Mouse (Mus musculus) forebrain, embryonic 15.5 days (tissue): Measurements from ENCODE around the gene Mta1. TPM values are rescaled to one million over a fixed set of nuclear protein-coding genes. Genes with fewer than 3 reads are reported as not detected.

Source experiments
- ATAC-seq: fragments of 200-750 bp; cut with Nextera tagmentation; replicated peaks from 2 replicates; pipeline ENCODE4 v1.8.0; 2017; ENCODE audit warnings: mild to moderate bottlenecking, moderate TSS enrichment, moderate library complexity
- H3K27ac ChIP-seq: fragments of 300-500 bp; sonication (generic); replicated peaks from 2 replicates; pipeline ENCODE4 v1.5.1; 2015; ENCODE audit warnings: mild to moderate bottlenecking, inconsistent platforms
- H3K27me3 ChIP-seq: fragments of 300-500 bp; sonication (generic); 2 replicates; pipeline ENCODE4 v1.6.1; 2015; ENCODE audit warnings: inconsistent platforms
- H3K36me3 ChIP-seq: fragments of 300-500 bp; sonication (generic); 2 replicates; pipeline ENCODE4 v1.6.1; 2015; ENCODE audit warnings: mild to moderate bottlenecking, inconsistent platforms
- H3K4me1 ChIP-seq: fragments of 300-500 bp; sonication (generic); 2 replicates; pipeline ENCODE4 v1.6.1; 2015; ENCODE audit warnings: inconsistent platforms
- H3K4me2 ChIP-seq: fragments of 300-500 bp; sonication (generic); replicated peaks from 2 replicates; pipeline ENCODE4 v1.6.1; 2015; ENCODE audit warnings: mild to moderate bottlenecking, inconsistent platforms
- H3K4me3 ChIP-seq: fragments of 300-500 bp; sonication (generic); 2 replicates; pipeline ENCODE4 v1.5.1; 2015; ENCODE audit warnings: mild to moderate bottlenecking, inconsistent platforms
- H3K9ac ChIP-seq: fragments of 300-500 bp; sonication (generic); replicated peaks from 2 replicates; pipeline ENCODE4 v1.6.1; 2015; ENCODE audit warnings: mild to moderate bottlenecking, inconsistent platforms
- H3K9me3 ChIP-seq: fragments of 300-500 bp; sonication (generic); 2 replicates; pipeline ENCODE4 v1.6.1; 2016; ENCODE audit warnings: inconsistent platforms
- WGBS: fragments of 180-500 bp; shearing (Covaris S2); methylation state at CpG from one replicate; pipeline ENCODE4 v1.1.7; 2015; ENCODE audit warnings: mixed read lengths; 5-methylcytosine and 5-hydroxymethylcytosine counted together
- polyA plus RNA-seq: library from polyadenylated mRNA; unstranded; fragments of >200 nt; fragmentation: Nextera tagmentation; extraction: Ambion mirVana; gene quantifications from 2 replicates; pipeline ENCODE4 v1.2.1, GENCODE M21; 2015

Gene Mta1
- polyA plus RNA-seq, 1 experiment from 2014 or later: 15.2 TPM

- peak; percentile 78 for ATAC-seq
- no peak overlapping the region for H3K4me3 ChIP-seq
- peaks cover 69% of the 10 kb centered on the region for H3K36me3 ChIP-seq
- H3K9me3 ChIP-seq: no peaks in the 10 kb centered on the region
- no peak overlapping the region for H3K4me2 ChIP-seq
- 87% methylated on average over 20 of the region's 20 CpGs for WGBS
- no peak overlapping the region for H3K9ac ChIP-seq
- no peaks in the 10 kb centered on the region for H3K27me3 ChIP-seq
- H3K27ac ChIP-seq: no peak overlapping the region
- no peaks in the 10 kb centered on the region for H3K4me1 ChIP-seq
These were observed 21.7 kb downstream of the Mta1 start for GRCm38 (mm10) chr12:113119516-113120410.

GRCm38 (mm10) chr12:113124726-113125125 is 26.6 kb downstream of the Mta1 start:
- H3K27ac ChIP-seq: no peak overlapping the region
- no peaks in the 10 kb centered on the region for H3K9me3 ChIP-seq
- H3K4me3 ChIP-seq: no peak overlapping the region
- H3K4me1 ChIP-seq: no peaks in the 10 kb centered on the region
- H3K4me2 ChIP-seq: no peak overlapping the region
- 84% methylated on average over 6 of the region's 6 CpGs for WGBS
- no peak for ATAC-seq
- peaks cover 92% of the 10 kb centered on the region for H3K36me3 ChIP-seq
- no peak overlapping the region for H3K9ac ChIP-seq
- H3K27me3 ChIP-seq: no peaks in the 10 kb centered on the region

GRCm38 (mm10) chr12:113130732-113131131 is 32.7 kb downstream of the Mta1 start:
- H3K4me2 ChIP-seq: no peak overlapping the region
- H3K4me3 ChIP-seq: no peak overlapping the region
- H3K9ac ChIP-seq: no peak overlapping the region
- H3K36me3 ChIP-seq: peaks cover 96% of the 10 kb centered on the region
- H3K9me3 ChIP-seq: no peaks in the 10 kb centered on the region
- H3K27ac ChIP-seq: no peak overlapping the region
- no peaks in the 10 kb centered on the region for H3K4me1 ChIP-seq
- no peaks in the 10 kb centered on the region for H3K27me3 ChIP-seq
- no peak for ATAC-seq
- 94% methylated on average over 8 of the region's 8 CpGs for WGBS

DNA sequence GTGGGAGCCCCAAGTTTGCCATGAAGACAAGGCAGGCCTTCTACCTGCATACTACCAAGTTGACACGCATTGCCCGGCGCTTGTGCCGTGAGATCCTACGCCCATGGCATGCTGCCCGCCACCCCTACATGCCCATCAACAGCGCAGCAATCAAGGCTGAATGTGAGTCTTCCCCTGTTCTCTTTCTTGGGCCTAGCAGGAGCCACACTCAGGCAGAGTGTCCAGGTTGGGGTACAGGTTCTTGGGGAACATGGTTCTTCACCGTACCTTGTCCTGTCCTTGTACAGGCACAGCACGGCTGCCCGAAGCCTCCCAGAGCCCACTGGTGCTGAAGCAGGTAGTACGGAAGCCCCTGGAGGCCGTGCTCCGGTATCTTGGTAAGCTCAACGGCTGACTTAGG is 33.5 kb downstream of the Mta1 start:
- no peak for ATAC-seq
- no peaks in the 10 kb centered on the region for H3K27me3 ChIP-seq
- H3K4me2 ChIP-seq: no peak overlapping the region
- no peak overlapping the region for H3K9ac ChIP-seq
- H3K36me3 ChIP-seq: peaks cover 96% of the 10 kb centered on the region
- H3K9me3 ChIP-seq: no peaks in the 10 kb centered on the region
- H3K27ac ChIP-seq: no peak overlapping the region
- H3K4me1 ChIP-seq: no peaks in the 10 kb centered on the region
- H3K4me3 ChIP-seq: no peak overlapping the region
- 98% methylated on average over 14 of the region's 14 CpGs for WGBS

- WGBS: 56% methylated on average over 2 of the region's 2 CpGs
- Histone ChIP-seq H3K4me2 (no peak overlapping the region), H3K36me3 (peaks cover 95% of the 10 kb centered on the region), H3K27ac (no peak overlapping the region), H3K9me3 (no peaks in the 10 kb centered on the region), H3K9ac (no peak overlapping the region), H3K27me3 (no peaks in the 10 kb centered on the region), H3K4me1 (no peaks in the 10 kb centered on the region), H3K4me3 (no peak overlapping the region)
- ATAC-seq: no peak
These were observed 34.5 kb downstream of the Mta1 start for GRCm38 (mm10) chr12:113132567-113132966.

- Histone ChIP-seq H3K4me2 (no peak overlapping the region), H3K4me1 (no peaks in the 10 kb centered on the region), H3K27me3 (no peaks in the 10 kb centered on the region), H3K27ac (no peak overlapping the region), H3K4me3 (no peak overlapping the region), H3K9me3 (no peaks in the 10 kb centered on the region), H3K9ac (no peak overlapping the region), H3K36me3 (peaks cover 91% of the 10 kb centered on the region)
- WGBS: 89% methylated on average over 9 of the region's 9 CpGs
- no peak for ATAC-seq
These were observed 35.2 kb downstream of the Mta1 start for GRCm38 (mm10) chr12:113133260-113133659.

- 79% methylated on average over 5 of the region's 5 CpGs for WGBS
- no peak for ATAC-seq
These were observed 35.9 kb downstream of the Mta1 start for GRCm38 (mm10) chr12:113133861-113134403.

DNA sequence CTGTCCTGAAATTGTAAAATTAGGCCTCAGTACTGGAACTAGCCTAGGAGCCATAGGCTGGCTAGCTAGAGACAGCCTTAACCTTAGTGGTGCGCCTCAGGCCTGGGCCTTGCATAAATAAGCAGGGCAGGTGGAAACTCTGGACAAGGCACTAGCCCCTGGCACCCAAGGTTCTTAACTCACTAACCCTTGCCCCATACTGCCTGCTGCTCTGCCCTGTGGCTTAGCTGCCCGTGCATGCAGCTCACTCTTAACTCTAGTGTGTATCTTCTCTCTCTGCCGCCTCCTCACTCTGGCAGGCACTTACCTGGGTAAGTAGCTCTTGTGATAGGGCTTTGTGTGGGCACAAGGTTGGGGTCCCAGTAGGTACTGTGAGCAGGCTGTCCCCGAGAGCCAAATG is 36.4 kb downstream of the Mta1 start:
- H3K9ac ChIP-seq: no peak overlapping the region
- peaks cover 10% of the 10 kb centered on the region for H3K4me1 ChIP-seq
- H3K4me3 ChIP-seq: no peak overlapping the region
- no peak overlapping the region for H3K27ac ChIP-seq
- no peaks in the 10 kb centered on the region for H3K9me3 ChIP-seq
- H3K4me2 ChIP-seq: no peak overlapping the region
- WGBS: 93% methylated on average over 4 of the region's 4 CpGs
- H3K36me3 ChIP-seq: peaks cover 78% of the 10 kb centered on the region
- no peaks in the 10 kb centered on the region for H3K27me3 ChIP-seq
- ATAC-seq: no peak

More at GRCm38 (mm10) chr12:113133861-113134403, 35.9 kb downstream of the Mta1 start:
- Histone ChIP-seq H3K4me1 (peaks cover 5% of the 10 kb centered on the region), H3K27me3 (no peaks in the 10 kb centered on the region), H3K27ac (no peak overlapping the region), H3K36me3 (peaks cover 84% of the 10 kb centered on the region), H3K9ac (no peak overlapping the region), H3K4me2 (no peak overlapping the region), H3K4me3 (no peak overlapping the region), H3K9me3 (no peaks in the 10 kb centered on the region)

- H3K36me3 ChIP-seq: peaks cover 69% of the 10 kb centered on the region
- 88% methylated on average over 7 of the region's 7 CpGs for WGBS
- H3K4me1 ChIP-seq: peaks cover 15% of the 10 kb centered on the region
These were observed 37.3 kb downstream of the Mta1 start for GRCm38 (mm10) chr12:113135401-113135800.

GRCm38 (mm10) chr12:113136492-113137020 is 38.5 kb downstream of the Mta1 start:
- no peak overlapping the region for H3K9ac ChIP-seq
- ATAC-seq: no peak
- H3K4me3 ChIP-seq: no peak overlapping the region
- WGBS: 83% methylated on average over 17 of the region's 17 CpGs
- H3K27ac ChIP-seq: no peak overlapping the region
- no peaks in the 10 kb centered on the region for H3K27me3 ChIP-seq
- H3K4me2 ChIP-seq: no peak overlapping the region
- H3K36me3 ChIP-seq: peaks cover 59% of the 10 kb centered on the region
- H3K9me3 ChIP-seq: no peaks in the 10 kb centered on the region
- H3K4me1 ChIP-seq: peaks cover 24% of the 10 kb centered on the region

More at GRCm38 (mm10) chr12:113135401-113135800, 37.3 kb downstream of the Mta1 start:
- ATAC-seq: no peak
- Histone ChIP-seq H3K27me3 (no peaks in the 10 kb centered on the region), H3K9me3 (no peaks in the 10 kb centered on the region), H3K27ac (no peak overlapping the region), H3K4me3 (no peak overlapping the region), H3K4me2 (no peak overlapping the region), H3K9ac (no peak overlapping the region)

GRCm38 (mm10) chr12:113137260-113138213 is 39.5 kb downstream of the Mta1 start:
- ATAC-seq: no peak
- Histone ChIP-seq H3K27ac (no peak overlapping the region), H3K9me3 (no peaks in the 10 kb centered on the region), H3K4me3 (no peak overlapping the region), H3K9ac (no peak overlapping the region), H3K4me1 (peaks cover 34% of the 10 kb centered on the region), H3K4me2 (no peak overlapping the region), H3K36me3 (peaks cover 49% of the 10 kb centered on the region), H3K27me3 (no peaks in the 10 kb centered on the region)
- 87% methylated on average over 18 of the region's 18 CpGs for WGBS
